Comparison of ENCODE assay signal across 8 mouse cellular contexts in genomic region chr11:118318678-118319077, GRCm38 (mm10). TPM values are rescaled to one million over a fixed set of nuclear protein-coding genes. Genes with fewer than 3 reads are reported as not detected.
DNase-seq lines count a peak whose midpoint lies in the region; ATAC-seq and TF ChIP-seq lines count a peak whose summit lies in the region.

No protein-coding gene starts in this region.

- no peak overlapping the region for H3K27ac ChIP-seq in lung, postnatal 0 days (ENCODE audit: low read length)

- peak; percentile 48 for DNase-seq in gastrocnemius, adult 18-20 months (ENCODE audit: low spot score)
- no peak for DNase-seq in gastrocnemius, postnatal 25 days
- DNase-seq in ovary, postnatal 14 days (ENCODE audit: low spot score) = peak; percentile 38
- DNase-seq in ovary, postnatal 36 days (ENCODE audit: low spot score) = no peak
- peak; percentile 46 for DNase-seq in embryo, embryonic 11 days
- peak; percentile 73 for DNase-seq in lung, postnatal 0 days (ENCODE audit: low spot score)
- DNase-seq in thymus, postnatal 10 days (ENCODE audit: low spot score in 2 of 2) = peak; percentile 59 to 83
- DNase-seq in left cerebral cortex, adult 11 months (ENCODE audit: low spot score) = no peak

- no peak overlapping the region for H3K4me2 ChIP-seq in lung, postnatal 0 days (replicated peaks; ENCODE audit: low read depth, low read length)

- H3K9me3 ChIP-seq in lung, postnatal 0 days (ENCODE audit: low read length) = no peaks in the 10 kb centered on the region

- 41% methylated on average over 5 of the region's 5 CpGs for WGBS in lung, postnatal 0 days

- no peaks in the 10 kb centered on the region for H3K27me3 ChIP-seq in lung, postnatal 0 days (replicated peaks; ENCODE audit: insufficient read depth, low read length)

- H3K4me1 ChIP-seq in lung, postnatal 0 days (ENCODE audit: insufficient read depth, low read depth, low read length) = no peaks in the 10 kb centered on the region

- TF ChIP-seq CTCF in lung, postnatal 0 days (IDR thresholded peaks at IDR 0.05) = peak; percentile 84

- no peak overlapping the region for H3K4me3 ChIP-seq in lung, postnatal 0 days (ENCODE audit: low read depth, low read length)

- TF ChIP-seq EP300 in lung, postnatal 0 days (IDR thresholded peaks at IDR 0.05) = peak; percentile 46; the same call in 1 of the 2 replicates

- H3K9ac ChIP-seq in lung, postnatal 0 days (replicated peaks; ENCODE audit: low read depth) = no peak overlapping the region

- no peaks in the 10 kb centered on the region for H3K36me3 ChIP-seq in lung, postnatal 0 days (ENCODE audit: insufficient read depth, low read length)

- peak; percentile 56 for ATAC-seq in lung, postnatal 0 days

RNA-seq across cellular contexts. Expression of gene Cep295nl, which starts 23.6 kb away (rescaled TPM):
- under 1 TPM; 0.52 to 0.73 TPM for total RNA-seq in gastrocnemius, adult 18-20 months (2021)
- total RNA-seq in gastrocnemius, postnatal 25 days (2021) = 1 to 10 TPM in 1 of 2 experiments, under 1 TPM in 1; 0.99 to 1.0 TPM
- 0.44 and 0.88 TPM in 2 replicates for polyA plus RNA-seq in lung, postnatal 0 days (2015; fragmentation: Nextera tagmentation; extraction: Ambion mirVana)

RNA-seq across cellular contexts. Expression of gene Usp36, which starts 28.6 kb away (rescaled TPM):
- total RNA-seq in gastrocnemius, adult 18-20 months (2021) = 10 to 100 TPM; 12.9 to 14.1 TPM
- 10 to 100 TPM; 11.9 to 12.8 TPM for total RNA-seq in gastrocnemius, postnatal 25 days (2021)
- 10.5 and 11.8 TPM in 2 replicates for polyA plus RNA-seq in lung, postnatal 0 days (2015; fragmentation: Nextera tagmentation; extraction: Ambion mirVana)

RNA-seq across cellular contexts. Expression of gene Timp2, which starts 36.9 kb away (rescaled TPM):
- 10 to 100 TPM; 65.4 to 89.1 TPM for total RNA-seq in gastrocnemius, adult 18-20 months (2021)
- 10 to 100 TPM; 77.3 to 96.4 TPM for total RNA-seq in gastrocnemius, postnatal 25 days (2021)
- 105 and 107 TPM in 2 replicates for polyA plus RNA-seq in lung, postnatal 0 days (2015; fragmentation: Nextera tagmentation; extraction: Ambion mirVana)

Comparison
In these comparisons a context has a peak if more than half of its experiments do, and no peak if none do; other contexts are left out.
1. DNase-seq: peak in gastrocnemius, adult 18-20 months (single experiment), ovary, postnatal 14 days (single experiment), embryo, embryonic 11 days (single experiment), lung, postnatal 0 days (single experiment) and thymus, postnatal 10 days (2 of 2); none in gastrocnemius, postnatal 25 days (single experiment), ovary, postnatal 36 days (single experiment) and left cerebral cortex, adult 11 months (single experiment).